Mouse (Mus musculus) midbrain, embryonic 13.5 days (tissue): ENCODE results near the gene Spata45. TPM values are rescaled to one million over a fixed set of nuclear protein-coding genes. Genes with fewer than 3 reads are reported as not detected.

Experiments
- ATAC-seq: fragments of 200-750 bp; cut with Nextera tagmentation; 2 replicates; pipeline ENCODE4 v1.8.0; 2017; ENCODE audit warnings: mild to moderate bottlenecking, moderate TSS enrichment, moderate library complexity
- H3K27ac ChIP-seq: fragments of 300-500 bp; sonication (generic); 2 replicates; pipeline ENCODE4 v1.5.1; 2015; ENCODE audit warnings: inconsistent platforms, mild to moderate bottlenecking, moderate library complexity
- H3K27me3 ChIP-seq: fragments of 300-500 bp; sonication (generic); 2 replicates; pipeline ENCODE4 v1.6.1; 2015; ENCODE audit warnings: mild to moderate bottlenecking, inconsistent platforms
- H3K36me3 ChIP-seq: fragments of 300-500 bp; sonication (generic); 2 replicates; pipeline ENCODE4 v1.6.1; 2015; ENCODE audit warnings: mild to moderate bottlenecking, inconsistent platforms
- H3K4me1 ChIP-seq: fragments of 300-500 bp; sonication (generic); replicated peaks from 2 replicates; pipeline ENCODE4 v1.6.1; 2015; ENCODE audit warnings: inconsistent platforms
- H3K4me2 ChIP-seq: fragments of 300-500 bp; sonication (generic); replicated peaks from 2 replicates; pipeline ENCODE4 v1.6.1; 2015; ENCODE audit warnings: moderate library complexity, mild to moderate bottlenecking, inconsistent platforms
- H3K4me3 ChIP-seq: fragments of 300-500 bp; sonication (generic); replicated peaks from 2 replicates; pipeline ENCODE4 v1.5.1; 2015; ENCODE audit warnings: mild to moderate bottlenecking, inconsistent platforms
- H3K9ac ChIP-seq: fragments of 300-500 bp; sonication (generic); replicated peaks from 2 replicates; pipeline ENCODE4 v1.6.1; 2015; ENCODE audit warnings: mild to moderate bottlenecking, inconsistent platforms
- H3K9me3 ChIP-seq: fragments of 300-500 bp; sonication (generic); 2 replicates; pipeline ENCODE4 v1.6.1; 2016; ENCODE audit warnings: mild to moderate bottlenecking, inconsistent platforms
- WGBS: fragments of 180-500 bp; shearing (Covaris S2); methylation state at CpG from one replicate; pipeline ENCODE4 v1.1.7; 2015; 5-methylcytosine and 5-hydroxymethylcytosine counted together
- polyA plus RNA-seq: library from polyadenylated mRNA; unstranded; fragments of >200 nt; fragmentation: Nextera tagmentation; extraction: Ambion mirVana; gene quantifications from 2 replicates; pipeline ENCODE4 v1.2.1, GENCODE M21; 2015

Gene Spata45
- polyA plus RNA-seq, 1 experiment from 2014 or later = not detected

DNA sequence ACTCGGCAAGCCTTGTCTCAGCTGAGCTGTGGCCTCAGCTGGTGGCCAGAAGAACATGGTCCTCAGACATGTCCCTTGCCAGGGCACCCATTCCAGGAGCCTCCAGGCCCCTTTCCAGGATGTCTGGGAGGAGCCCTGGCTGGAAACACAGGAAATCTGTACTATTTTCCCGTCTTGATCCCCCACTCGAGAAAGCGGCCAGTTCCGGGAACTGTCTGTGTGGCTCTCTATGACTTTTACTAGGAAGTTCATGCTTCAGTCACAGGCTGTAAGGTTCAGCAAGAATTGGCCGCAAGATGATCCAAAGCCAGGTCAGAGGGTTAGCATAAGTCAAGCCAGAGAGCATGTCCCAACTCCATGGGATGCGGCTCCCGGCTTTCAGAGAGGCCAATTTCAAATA is 55.6 kb downstream of the Spata45 start:
- H3K36me3 ChIP-seq = no peaks in the 10 kb centered on the region
- no peak overlapping the region for H3K9ac ChIP-seq
- H3K4me3 ChIP-seq = no peak overlapping the region
- no peak overlapping the region for H3K27ac ChIP-seq
- no peaks in the 10 kb centered on the region for H3K9me3 ChIP-seq
- H3K27me3 ChIP-seq = peaks cover 11% of the 10 kb centered on the region
- WGBS = 87% methylated on average over 8 of the region's 8 CpGs
- no peaks in the 10 kb centered on the region for H3K4me1 ChIP-seq
- H3K4me2 ChIP-seq = no peak overlapping the region
- no peak for ATAC-seq

Other genes with a start within 250 kb of the Spata45 start
- gene Rps6kc1, start 124.9 kb upstream of the Spata45 start, polyA plus RNA-seq = 28.8 and 28.9 TPM in 2 replicates
- gene Angel2, start 111.5 kb upstream of the Spata45 start, polyA plus RNA-seq = 57.7 and 64.0 TPM in 2 replicates
- gene Vash2, start 57.3 kb upstream of the Spata45 start, polyA plus RNA-seq = 77.2 and 77.5 TPM in 2 replicates
- 7.2 and 7.9 TPM in 2 replicates for gene Flvcr1, start 10.5 kb upstream of the Spata45 start, polyA plus RNA-seq
- 14.8 and 15.5 TPM in 2 replicates for gene Tatdn3, start 26.3 kb downstream of the Spata45 start, polyA plus RNA-seq
- 10.2 and 10.8 TPM in 2 replicates for gene Nsl1, start 26.4 kb downstream of the Spata45 start, polyA plus RNA-seq
- 1.3 and 1.5 TPM in 2 replicates for gene Batf3, start 61.2 kb downstream of the Spata45 start, polyA plus RNA-seq
- gene Fam71a, start 128.2 kb downstream of the Spata45 start, polyA plus RNA-seq = not detected in 2 replicates
- gene Atf3, start 181.4 kb downstream of the Spata45 start, polyA plus RNA-seq = 0.83 and 1.2 TPM in 2 replicates